Mouse (Mus musculus): Measurements from ENCODE around the gene Gm3625.
"Not testable (repeated sequence)": the region's sequence is repeated elsewhere in the genome, so short reads cannot be mapped to it uniquely, and the experiment has no call there.

Gm3625 gene

GRCm38 (mm10) chr12:4555451-4555850, 37.3 kb downstream of the Gm3625 start:
- DNase-seq (ENCODE audit: low spot score) = no peak

- DNase-seq (ENCODE audit: low spot score) = not testable (repeated sequence)
These were observed 39.0 kb downstream of the Gm3625 start for GRCm38 (mm10) chr12:4553704-4554103.

GRCm38 (mm10) chr12:4548053-4549013, 44.4 kb downstream of the Gm3625 start:
- peak; percentile 83 for DNase-seq (ENCODE audit: low spot score)

- no peak for DNase-seq (ENCODE audit: low spot score)
These were observed 45.2 kb downstream of the Gm3625 start for GRCm38 (mm10) chr12:4547557-4547956.

- no peak for DNase-seq (ENCODE audit: low spot score)
These were observed 46.2 kb downstream of the Gm3625 start for GRCm38 (mm10) chr12:4546491-4546890.

GRCm38 (mm10) chr12:4545425-4545824, 47.3 kb downstream of the Gm3625 start:
- no peak for DNase-seq (ENCODE audit: low spot score)

GRCm38 (mm10) chr12:4544400-4544919, 48.3 kb downstream of the Gm3625 start:
- no peak for DNase-seq (ENCODE audit: low spot score)
